In genomic region chr5:144204303-144204702, GRCm38 (mm10) we compare ENCODE assay signal across 23 mouse cellular contexts. TPM values are rescaled to one million over a fixed set of nuclear protein-coding genes. Genes with fewer than 3 reads are reported as not detected.
"Had no signal": no experiment of that assay in that cellular context is flagged by ENCODE, and none has a peak within 500 bp of the region (broad histone marks: within the 10 kb centered on the region; RNA-seq: fewer than 3 reads in every experiment).

No protein-coding gene starts in this region.

- H3K4me1 ChIP-seq: heart, embryonic 12.5 days; hindbrain, embryonic 10.5 days; hindbrain, embryonic 12.5 days; kidney, embryonic 15.5 days; limb, embryonic 13.5 days; limb, embryonic 15.5 days; liver, embryonic 12.5 days had no signal

- H3K9me3 ChIP-seq: kidney, embryonic 15.5 days; limb, embryonic 15.5 days had no signal

- H3K27ac ChIP-seq: heart, embryonic 10.5 days; hindbrain, embryonic 10.5 days; hindbrain, embryonic 12.5 days; hindbrain, embryonic 14.5 days; kidney, embryonic 15.5 days; kidney, postnatal 0 days; limb, embryonic 13.5 days; limb, embryonic 15.5 days; liver, embryonic 12.5 days; liver, embryonic 14.5 days had no signal

- H3K4me3 ChIP-seq: heart, embryonic 10.5 days; heart, embryonic 12.5 days; hindbrain, embryonic 10.5 days; hindbrain, embryonic 12.5 days; kidney, embryonic 15.5 days; limb, embryonic 13.5 days; limb, embryonic 15.5 days; liver, embryonic 12.5 days had no signal

- DNase-seq: gastrocnemius, postnatal 10 days; gastrocnemius, postnatal 25 days; heart, adult 18-20 months; heart, postnatal 10 days; heart, postnatal 4 days; kidney, adult 9 months; kidney, postnatal 14 days; layer of hippocampus, adult 9-11 months; layer of hippocampus, postnatal 36 days; left cerebral cortex, postnatal 4 days had no signal

- H3K27me3 ChIP-seq: heart, embryonic 12.5 days; hindbrain, embryonic 12.5 days; kidney, embryonic 15.5 days; limb, embryonic 13.5 days; limb, embryonic 15.5 days; liver, embryonic 12.5 days had no signal

RNA-seq across cellular contexts. Expression of gene Bhlha15, which starts 14.2 kb away (rescaled TPM):
- total RNA-seq: gastrocnemius, postnatal 25 days; gastrocnemius, postnatal 4 days; heart, postnatal 10 days; heart, postnatal 25 days had no signal
